Mouse (Mus musculus): ENCODE measurements at regions not wholly inside any gene's neighbourhood (a gene's known extent, or its start where the extent isn't known, plus 50 kb on each side); places are given as distances from the start of the nearest gene placed in this dataset.

GRCm38 (mm10) chr3:124266821-124267220, 53.8 kb upstream of the Tram1l1 start:
- no peak for TF ChIP-seq CTCF (IDR thresholded peaks at IDR 0.05; ENCODE audit: low read depth)
- ATAC-seq (ENCODE audit: insufficient read depth, low read depth) = no peak
- no peaks in the 10 kb centered on the region for H3K9me3 ChIP-seq (replicated peaks; ENCODE audit: control insufficient read depth, low read length)
- no peak overlapping the region for H3K4me2 ChIP-seq (ENCODE audit: low read depth, low read length)
- WGBS = 62% methylated on average over 5 of the region's 5 CpGs
- no peak overlapping the region for H3K4me3 ChIP-seq (ENCODE audit: low read depth, low read length)
- no peaks in the 10 kb centered on the region for H3K36me3 ChIP-seq (replicated peaks; ENCODE audit: control insufficient read depth, insufficient read depth, low read length)
- no peak overlapping the region for H3K9ac ChIP-seq (replicated peaks; ENCODE audit: low read depth, low read length)
- DNase-seq (ENCODE audit: low spot score) = no peak
- H3K27me3 ChIP-seq (ENCODE audit: control insufficient read depth, insufficient read depth, low read length) = no peaks in the 10 kb centered on the region
- no peaks in the 10 kb centered on the region for H3K4me1 ChIP-seq (ENCODE audit: control insufficient read depth, insufficient read depth)
- no peak overlapping the region for H3K27ac ChIP-seq (ENCODE audit: low read depth)

- Histone ChIP-seq H3K4me2 (ENCODE audit: low read depth, low read length) (no peak overlapping the region), H3K9ac (replicated peaks; ENCODE audit: low read depth, low read length) (no peak overlapping the region), H3K9me3 (replicated peaks; ENCODE audit: control insufficient read depth, low read length) (no peaks in the 10 kb centered on the region), H3K4me1 (ENCODE audit: control insufficient read depth, insufficient read depth) (no peaks in the 10 kb centered on the region), H3K27ac (ENCODE audit: low read depth) (no peak overlapping the region), H3K27me3 (ENCODE audit: control insufficient read depth, insufficient read depth, low read length) (no peaks in the 10 kb centered on the region), H3K36me3 (replicated peaks; ENCODE audit: control insufficient read depth, insufficient read depth, low read length) (no peaks in the 10 kb centered on the region), H3K4me3 (ENCODE audit: low read depth, low read length) (no peak overlapping the region)
- DNase-seq (ENCODE audit: low spot score) (no peak), ATAC-seq (ENCODE audit: insufficient read depth, low read depth) (no peak)
- WGBS = 68% methylated on average over 5 of the region's 5 CpGs
- TF ChIP-seq CTCF (IDR thresholded peaks at IDR 0.05; ENCODE audit: low read depth) = no peak
- no peak for TF ChIP-seq EP300 (IDR thresholded peaks at IDR 0.05; ENCODE audit: low read depth)
Observed at GRCm38 (mm10) chr3:124270506-124270905, 50.1 kb upstream of the Tram1l1 start.

All from heart, postnatal 0 days (tissue).